22 mouse cellular contexts compared by ENCODE assay signal in genomic region chr7:130201020-130201419, GRCm38 (mm10).
A peak's percentile ranks its signal among the peaks of the same experiment; 100 is the strongest.
DNase-seq lines count a peak whose midpoint lies in the region; ATAC-seq and TF ChIP-seq lines count a peak whose summit lies in the region.
"Had no signal": no experiment of that assay in that cellular context is flagged by ENCODE, and none has a peak within 500 bp of the region (broad histone marks: within the 10 kb centered on the region; RNA-seq: fewer than 3 reads in every experiment).

No protein-coding gene starts in this region.

- no peaks in the 10 kb centered on the region for H3K27me3 ChIP-seq in kidney, embryonic 16.5 days (ENCODE audit: insufficient read depth, low read length)
- H3K27me3 ChIP-seq in lung, embryonic 16.5 days (ENCODE audit: control insufficient read depth, insufficient read depth, low read depth, low read length) = no peaks in the 10 kb centered on the region
- H3K27me3 ChIP-seq in hindbrain, embryonic 10.5 days (ENCODE audit: insufficient read depth, poor library complexity, severe bottlenecking) = no peaks in the 10 kb centered on the region
- H3K27me3 ChIP-seq: embryonic facial prominence, embryonic 12.5 days; forebrain, embryonic 13.5 days; hindbrain, embryonic 13.5 days; Patski had no signal

- 25% methylated on average over 8 of the region's 8 CpGs for WGBS in kidney, embryonic 16.5 days
- 69% methylated on average over 8 of the region's 8 CpGs for WGBS in lung, embryonic 16.5 days
- 69% methylated on average over 8 of the region's 8 CpGs for WGBS in hindbrain, embryonic 10.5 days

- H3K9ac ChIP-seq in kidney, embryonic 16.5 days (replicated peaks; ENCODE audit: low read length) = no peak overlapping the region; the same call in 1 of the 2 replicates
- H3K9ac ChIP-seq in lung, embryonic 16.5 days (ENCODE audit: low read length) = no peak overlapping the region
- H3K9ac ChIP-seq: embryonic facial prominence, embryonic 12.5 days; forebrain, embryonic 13.5 days; hindbrain, embryonic 13.5 days had no signal

- no peak for TF ChIP-seq CTCF in gastrocnemius, adult 2 months (IDR thresholded peaks at IDR 0.05)

- peak overlapping the region; percentile 77 for H3K27ac ChIP-seq in kidney, embryonic 16.5 days (ENCODE audit: low read length)
- peak overlapping the region; percentile 10; the same call in 1 of the 2 replicates for H3K27ac ChIP-seq in lung, embryonic 16.5 days (ENCODE audit: low read length)
- no peak overlapping the region for H3K27ac ChIP-seq in gastrocnemius, adult 2 months
- H3K27ac ChIP-seq in hindbrain, embryonic 10.5 days = no peak overlapping the region
- H3K27ac ChIP-seq: embryonic facial prominence, embryonic 12.5 days; forebrain, embryonic 13.5 days; hindbrain, embryonic 13.5 days; hindbrain, postnatal 0 days had no signal

- peaks cover 42% of the 10 kb centered on the region for H3K4me1 ChIP-seq in kidney, embryonic 16.5 days (ENCODE audit: insufficient read depth, low read length)
- peaks cover 8% of the 10 kb centered on the region for H3K4me1 ChIP-seq in lung, embryonic 16.5 days (replicated peaks; ENCODE audit: control insufficient read depth, insufficient read depth, low read length)
- H3K4me1 ChIP-seq in hindbrain, embryonic 10.5 days (replicated peaks) = peaks cover 25% of the 10 kb centered on the region

- no peak overlapping the region for H3K4me3 ChIP-seq in kidney, embryonic 16.5 days (ENCODE audit: low read length)
- no peak overlapping the region for H3K4me3 ChIP-seq in lung, embryonic 16.5 days (ENCODE audit: low read length)
- H3K4me3 ChIP-seq in gastrocnemius, adult 2 months = no peak overlapping the region
- no peak overlapping the region for H3K4me3 ChIP-seq in hindbrain, embryonic 10.5 days
- H3K4me3 ChIP-seq: embryonic facial prominence, embryonic 12.5 days; forebrain, embryonic 13.5 days; hindbrain, embryonic 13.5 days had no signal

- peak; percentile 29 for DNase-seq in adrenal gland, adult 2 months
- no peak for DNase-seq in adrenal gland, postnatal 14 days
- no peak for DNase-seq in kidney, adult 8-10 months
- DNase-seq in lung, postnatal 25 days (ENCODE audit: low spot score) = no peak
- no peak for DNase-seq in gastrocnemius, adult 2 months
- no peak for DNase-seq in hindbrain, embryonic 10.5 days (ENCODE audit: low spot score)
- DNase-seq: adrenal gland, postnatal 36 days; cerebellum, adult 11 months; cerebellum, adult 8-10 months; cerebellum, postnatal 14 days; gastrocnemius, postnatal 36 days; heart, adult 11 months; heart, postnatal 10 days; heart, postnatal 4 days had no signal

- no peak overlapping the region for H3K4me2 ChIP-seq in kidney, embryonic 16.5 days (replicated peaks; ENCODE audit: low read depth, low read length)
- no peak overlapping the region for H3K4me2 ChIP-seq in lung, embryonic 16.5 days (ENCODE audit: low read depth, low read length)
- H3K4me2 ChIP-seq: embryonic facial prominence, embryonic 12.5 days; forebrain, embryonic 13.5 days; hindbrain, embryonic 13.5 days had no signal

- peak; percentile 59 for ATAC-seq in kidney, embryonic 16.5 days (ENCODE audit: low FRiP score, low TSS enrichment)
- no peak for ATAC-seq in lung, embryonic 16.5 days (ENCODE audit: low read depth)
- ATAC-seq: activated CD4-positive, CD25-positive, alpha-beta regulatory T cell, adult 4 months; forebrain, embryonic 13.5 days; hindbrain, postnatal 0 days; Patski had no signal

- no peaks in the 10 kb centered on the region for H3K9me3 ChIP-seq in kidney, embryonic 16.5 days (ENCODE audit: low read length)
- H3K9me3 ChIP-seq in lung, embryonic 16.5 days (ENCODE audit: control insufficient read depth, low read length) = no peaks in the 10 kb centered on the region
- no peaks in the 10 kb centered on the region for H3K9me3 ChIP-seq in hindbrain, embryonic 10.5 days
- H3K9me3 ChIP-seq: embryonic facial prominence, embryonic 12.5 days; forebrain, embryonic 13.5 days; hindbrain, embryonic 13.5 days had no signal

- intact Hi-C loops in gastrocnemius, adult 2 months (cut with DNase I) = no loop called here

- H3K36me3 ChIP-seq in kidney, embryonic 16.5 days (ENCODE audit: insufficient read depth, low read length) = peaks cover 21% of the 10 kb centered on the region
- H3K36me3 ChIP-seq in lung, embryonic 16.5 days (ENCODE audit: control insufficient read depth, insufficient read depth, low read length) = peaks cover 13% of the 10 kb centered on the region
- H3K36me3 ChIP-seq in hindbrain, embryonic 10.5 days = peaks cover 81% of the 10 kb centered on the region
- H3K36me3 ChIP-seq: hindbrain, embryonic 13.5 days had no signal

Comparison
In these comparisons a context has a peak if more than half of its experiments do, and no peak if none do; other contexts are left out.
1. H3K27ac ChIP-seq: peak in kidney, embryonic 16.5 days (single experiment) and lung, embryonic 16.5 days (single experiment); none in gastrocnemius, adult 2 months (single experiment) and hindbrain, embryonic 10.5 days (single experiment).